Mouse (Mus musculus): ENCODE results near the gene Rtraf. TPM values are rescaled to one million over a fixed set of nuclear protein-coding genes. Genes with fewer than 3 reads are reported as not detected.
A peak's percentile ranks its signal among the peaks of the same experiment; 100 is the strongest.

The Rtraf gene
- total and polyA plus RNA-seq, 2 experiments from 2014 or later = 72.8 to 137 TPM

DNA sequence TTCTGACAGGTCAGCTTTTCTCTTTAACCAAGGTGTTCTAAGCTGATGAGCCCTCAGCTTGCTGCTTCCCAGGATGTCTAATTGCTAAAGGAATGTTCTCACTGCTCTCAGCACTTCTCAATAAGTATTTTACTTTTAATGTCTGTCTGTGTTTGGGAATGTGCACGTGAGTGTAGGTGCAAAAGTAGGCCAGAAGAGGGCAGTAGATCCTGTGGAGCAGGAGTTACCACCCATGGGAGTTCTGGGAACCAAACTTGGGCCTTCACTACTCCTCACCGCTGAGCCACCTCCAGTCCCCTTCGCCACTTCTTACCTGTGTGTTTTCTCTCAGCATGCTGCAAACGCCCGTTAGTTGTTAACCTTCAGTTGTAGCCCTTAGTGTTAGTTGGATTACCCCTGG lies 47.4 kb downstream of the Rtraf start:
- no peaks in the 10 kb centered on the region for H3K36me3 ChIP-seq (ENCODE audit: insufficient read depth, low read length)
- H3K27ac ChIP-seq (ENCODE audit: low read depth, low read length) = no peak overlapping the region
- no peaks in the 10 kb centered on the region for H3K9me3 ChIP-seq (ENCODE audit: low read length)
- no peaks in the 10 kb centered on the region for H3K4me1 ChIP-seq (ENCODE audit: insufficient read depth, low read length)
- no peak overlapping the region for H3K4me3 ChIP-seq (ENCODE audit: low read depth, low read length)
- H3K4me2 ChIP-seq (ENCODE audit: low read depth, low read length, poor library complexity, severe bottlenecking) = no peak overlapping the region
- no peaks in the 10 kb centered on the region for H3K27me3 ChIP-seq (ENCODE audit: insufficient read depth, low read length)
- H3K9ac ChIP-seq (replicated peaks; ENCODE audit: low read length, poor library complexity, severe bottlenecking) = no peak overlapping the region
- DNase-seq (ENCODE audit: low spot score) (no peak), ATAC-seq (ENCODE audit: low FRiP score) (no peak)
- peak; percentile 5; the same call in 1 of the 2 replicates for TF ChIP-seq CTCF (IDR thresholded peaks at IDR 0.05)
- 96% methylated on average over 5 of the region's 5 CpGs for WGBS

DNA sequence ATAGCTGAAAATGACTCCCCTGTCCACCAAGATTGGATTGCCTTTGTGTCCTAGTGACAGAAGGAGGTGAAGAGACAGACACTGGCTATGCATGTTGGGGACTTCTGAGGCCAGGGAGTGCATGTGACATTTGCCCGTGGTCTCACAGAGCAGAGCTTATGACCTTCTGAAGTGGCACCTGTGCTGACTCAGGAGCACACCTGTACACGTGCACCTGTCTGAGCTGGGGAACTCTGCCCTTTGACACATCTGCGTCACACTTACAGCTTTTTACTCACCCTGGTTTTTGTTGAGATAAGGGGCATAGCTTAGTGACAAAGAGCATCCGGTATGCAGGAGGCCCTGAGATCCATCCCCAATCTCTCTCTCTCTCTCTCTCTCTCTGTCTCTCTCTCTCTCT lies 48.1 kb downstream of the Rtraf start:
- WGBS = over 99% methylated on average over 4 of the region's 4 CpGs

DNA sequence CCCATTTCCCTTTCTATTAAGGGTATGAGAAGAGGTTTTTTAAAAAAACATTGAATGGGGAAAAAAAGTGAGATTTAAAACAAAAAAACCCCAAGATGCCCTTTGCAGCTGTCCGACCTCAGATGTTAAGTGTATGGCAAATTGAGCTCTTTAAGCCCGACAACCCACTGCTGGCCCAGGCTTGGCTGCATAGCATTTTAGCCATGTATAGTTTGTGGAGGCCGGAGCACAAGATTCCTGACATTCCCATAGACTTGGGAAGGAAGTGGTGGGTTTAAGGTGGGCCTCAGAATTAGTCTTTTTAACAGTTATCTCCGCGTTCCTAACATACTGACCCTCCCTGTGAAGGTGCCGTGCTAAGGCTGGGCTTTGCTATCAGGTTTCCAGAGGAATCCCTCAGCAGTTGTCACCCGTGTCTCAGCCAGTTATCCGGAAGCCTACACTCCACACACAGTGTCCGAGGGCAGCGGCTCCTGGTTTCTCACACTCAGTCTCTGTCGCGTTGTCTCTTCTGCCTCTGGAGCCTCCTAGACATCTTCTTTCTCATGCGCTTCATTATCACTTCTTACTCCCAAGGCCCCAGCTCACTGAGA lies 49.5 kb downstream of the Rtraf start:
- Histone ChIP-seq H3K36me3 (ENCODE audit: insufficient read depth, low read length) (no peaks in the 10 kb centered on the region), H3K9ac (replicated peaks; ENCODE audit: low read length, poor library complexity, severe bottlenecking) (no peak overlapping the region), H3K27me3 (ENCODE audit: insufficient read depth, low read length) (no peaks in the 10 kb centered on the region), H3K9me3 (ENCODE audit: low read length) (no peaks in the 10 kb centered on the region), H3K4me3 (ENCODE audit: low read depth, low read length) (no peak overlapping the region), H3K27ac (ENCODE audit: low read depth, low read length) (no peak overlapping the region), H3K4me2 (ENCODE audit: low read depth, low read length, poor library complexity, severe bottlenecking) (no peak overlapping the region), H3K4me1 (ENCODE audit: insufficient read depth, low read length) (no peaks in the 10 kb centered on the region)
- ATAC-seq (ENCODE audit: low FRiP score) (no peak), DNase-seq (ENCODE audit: low spot score) (no peak)
- no peak for TF ChIP-seq CTCF (IDR thresholded peaks at IDR 0.05)
- WGBS = 87% methylated on average over 13 of the region's 13 CpGs

More for the DNA sequence above, 48.1 kb downstream of the Rtraf start:
- Histone ChIP-seq H3K36me3 (ENCODE audit: insufficient read depth, low read length) (no peaks in the 10 kb centered on the region), H3K4me1 (ENCODE audit: insufficient read depth, low read length) (no peaks in the 10 kb centered on the region), H3K4me3 (ENCODE audit: low read depth, low read length) (no peak overlapping the region), H3K9ac (replicated peaks; ENCODE audit: low read length, poor library complexity, severe bottlenecking) (no peak overlapping the region), H3K27me3 (ENCODE audit: insufficient read depth, low read length) (no peaks in the 10 kb centered on the region), H3K4me2 (ENCODE audit: low read depth, low read length, poor library complexity, severe bottlenecking) (no peak overlapping the region), H3K27ac (ENCODE audit: low read depth, low read length) (no peak overlapping the region), H3K9me3 (ENCODE audit: low read length) (no peaks in the 10 kb centered on the region)
- no peak for DNase-seq (ENCODE audit: low spot score)
- no peak for ATAC-seq (ENCODE audit: low FRiP score)
- TF ChIP-seq CTCF (IDR thresholded peaks at IDR 0.05) = no peak

DNA sequence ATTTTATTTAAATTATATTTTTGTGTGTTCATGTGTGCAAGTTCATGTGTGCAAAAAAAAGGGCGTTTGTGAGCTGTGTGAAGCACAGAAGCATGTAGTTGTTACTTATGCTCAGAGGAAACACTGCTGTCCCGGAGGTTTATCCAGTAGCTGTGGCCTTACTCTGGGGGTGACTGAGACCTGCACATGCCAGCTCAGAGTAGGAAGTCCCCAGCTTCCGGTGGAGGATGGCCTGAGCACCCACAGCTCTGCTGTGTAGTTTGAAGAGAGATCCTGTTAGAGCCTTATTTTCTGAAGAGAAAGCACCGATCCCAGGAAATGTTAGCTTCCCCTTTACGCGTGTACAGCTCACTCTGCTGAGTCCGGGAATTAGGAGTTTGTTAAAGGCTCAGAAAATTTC lies 52.5 kb downstream of the Rtraf start:
- WGBS = 79% methylated on average over 7 of the region's 7 CpGs
- Histone ChIP-seq H3K4me2 (ENCODE audit: low read depth, low read length, poor library complexity, severe bottlenecking) (no peak overlapping the region), H3K36me3 (ENCODE audit: insufficient read depth, low read length) (no peaks in the 10 kb centered on the region), H3K27ac (ENCODE audit: low read depth, low read length) (no peak overlapping the region), H3K9ac (replicated peaks; ENCODE audit: low read length, poor library complexity, severe bottlenecking) (no peak overlapping the region), H3K4me3 (ENCODE audit: low read depth, low read length) (no peak overlapping the region), H3K9me3 (ENCODE audit: low read length) (no peaks in the 10 kb centered on the region), H3K4me1 (ENCODE audit: insufficient read depth, low read length) (no peaks in the 10 kb centered on the region), H3K27me3 (ENCODE audit: insufficient read depth, low read length) (no peaks in the 10 kb centered on the region)
- TF ChIP-seq CTCF (IDR thresholded peaks at IDR 0.05) = no peak
- ATAC-seq (ENCODE audit: low FRiP score) (no peak), DNase-seq (ENCODE audit: low spot score) (no peak)

DNA sequence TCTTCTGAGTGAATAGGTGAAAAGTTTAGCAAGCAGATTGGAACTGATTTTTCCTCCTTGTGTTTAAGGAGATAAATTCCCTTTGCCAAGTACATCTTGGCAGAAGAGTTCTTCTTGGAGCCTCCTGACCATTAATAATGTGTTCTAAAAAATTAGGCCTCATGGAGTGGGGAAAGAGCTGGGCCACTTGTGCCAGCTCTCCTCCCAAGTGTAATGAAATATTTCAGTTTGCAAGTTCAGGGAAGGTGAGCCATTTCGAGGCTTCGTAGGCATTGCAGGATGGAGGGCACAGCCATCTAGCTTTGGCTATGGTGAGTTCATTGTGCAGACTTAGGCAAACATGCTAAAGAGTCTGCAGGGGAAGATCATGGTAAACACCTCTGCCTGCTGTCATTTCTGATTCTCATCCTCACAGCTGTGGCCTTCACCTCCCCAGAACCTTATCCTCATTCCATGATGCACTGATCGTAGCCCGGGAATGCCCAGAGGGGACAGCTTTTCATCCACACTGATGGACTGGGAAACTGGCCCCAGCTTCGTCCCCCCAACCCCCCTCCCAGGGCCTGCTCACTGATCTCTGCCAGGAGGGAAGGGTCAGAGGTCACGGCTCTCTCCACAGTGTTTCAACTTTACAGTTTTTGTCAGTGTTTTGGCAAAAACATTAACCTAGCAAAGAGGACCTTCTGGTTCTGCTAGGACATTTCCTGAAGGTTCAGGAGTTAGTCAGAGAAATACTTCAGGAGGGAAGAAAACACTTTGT lies 54.0 kb downstream of the Rtraf start:
- no peaks in the 10 kb centered on the region for H3K9me3 ChIP-seq (ENCODE audit: low read length)
- TF ChIP-seq CTCF (IDR thresholded peaks at IDR 0.05) = no peak
- no peaks in the 10 kb centered on the region for H3K27me3 ChIP-seq (ENCODE audit: insufficient read depth, low read length)
- 46% methylated on average over 6 of the region's 6 CpGs for WGBS
- H3K27ac ChIP-seq (ENCODE audit: low read depth, low read length) = no peak overlapping the region
- DNase-seq (ENCODE audit: low spot score) (no peak), ATAC-seq (ENCODE audit: low FRiP score) (no peak)
- H3K4me2 ChIP-seq (ENCODE audit: low read depth, low read length, poor library complexity, severe bottlenecking) = no peak overlapping the region
- H3K36me3 ChIP-seq (ENCODE audit: insufficient read depth, low read length) = no peaks in the 10 kb centered on the region
- H3K4me1 ChIP-seq (ENCODE audit: insufficient read depth, low read length) = 0 out of 2 replicates have a peak, but pooled peaks cover 3% of the 10 kb centered on the region
- no peak overlapping the region for H3K4me3 ChIP-seq (ENCODE audit: low read depth, low read length)
- no peak overlapping the region for H3K9ac ChIP-seq (replicated peaks; ENCODE audit: low read length, poor library complexity, severe bottlenecking)

DNA sequence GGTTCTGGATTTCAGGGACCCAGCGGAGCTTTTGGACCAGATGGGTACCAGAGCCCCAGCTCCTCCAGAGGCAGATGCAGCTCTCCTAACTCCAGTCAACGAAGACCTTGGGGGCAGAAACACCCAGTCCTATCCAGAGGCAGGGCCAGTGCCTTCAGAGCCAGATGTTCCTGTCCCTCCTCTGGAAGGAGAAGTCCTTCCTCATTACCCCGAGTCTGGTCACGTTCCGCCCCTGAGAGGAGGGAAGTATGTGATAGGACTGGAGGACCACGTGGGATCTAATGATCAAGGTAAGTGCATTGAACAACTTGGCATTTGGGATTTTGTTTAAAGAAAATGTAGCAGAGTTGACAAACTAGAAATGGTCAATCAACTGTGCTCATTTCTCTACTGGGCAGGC lies 55.0 kb downstream of the Rtraf start:
- DNase-seq (ENCODE audit: low spot score) = no peak
- H3K4me3 ChIP-seq (ENCODE audit: low read depth, low read length) = no peak overlapping the region
- H3K9ac ChIP-seq (replicated peaks; ENCODE audit: low read length, poor library complexity, severe bottlenecking) = no peak overlapping the region
- TF ChIP-seq CTCF (IDR thresholded peaks at IDR 0.05) = no peak
- H3K4me2 ChIP-seq (ENCODE audit: low read depth, low read length, poor library complexity, severe bottlenecking) = no peak overlapping the region
- H3K9me3 ChIP-seq (ENCODE audit: low read length) = no peaks in the 10 kb centered on the region
- no peak for ATAC-seq (ENCODE audit: low FRiP score)
- 0 out of 2 replicates have a peak, but pooled peaks cover 3% of the 10 kb centered on the region for H3K4me1 ChIP-seq (ENCODE audit: insufficient read depth, low read length)
- H3K27me3 ChIP-seq (ENCODE audit: insufficient read depth, low read length) = no peaks in the 10 kb centered on the region
- WGBS = 92% methylated on average over 6 of the region's 6 CpGs
- no peaks in the 10 kb centered on the region for H3K36me3 ChIP-seq (ENCODE audit: insufficient read depth, low read length)
- no peak overlapping the region for H3K27ac ChIP-seq (ENCODE audit: low read depth, low read length)
